Mouse (Mus musculus) frontal cortex, postnatal 25 days (tissue): ENCODE data around the gene Ube2r2.

Experiments
- DNase-seq, 2 experiments: peaks; one replicate each; pipeline ENCODE4 v3.0.0; 2022; ENCODE audit warnings: low spot score in 2 of 2

The Ube2r2 gene

GRCm38 (mm10) chr4:41118706-41119292 is 16.7 kb upstream of the Ube2r2 start:
- peak; percentile 43 to 55 for DNase-seq

DNA sequence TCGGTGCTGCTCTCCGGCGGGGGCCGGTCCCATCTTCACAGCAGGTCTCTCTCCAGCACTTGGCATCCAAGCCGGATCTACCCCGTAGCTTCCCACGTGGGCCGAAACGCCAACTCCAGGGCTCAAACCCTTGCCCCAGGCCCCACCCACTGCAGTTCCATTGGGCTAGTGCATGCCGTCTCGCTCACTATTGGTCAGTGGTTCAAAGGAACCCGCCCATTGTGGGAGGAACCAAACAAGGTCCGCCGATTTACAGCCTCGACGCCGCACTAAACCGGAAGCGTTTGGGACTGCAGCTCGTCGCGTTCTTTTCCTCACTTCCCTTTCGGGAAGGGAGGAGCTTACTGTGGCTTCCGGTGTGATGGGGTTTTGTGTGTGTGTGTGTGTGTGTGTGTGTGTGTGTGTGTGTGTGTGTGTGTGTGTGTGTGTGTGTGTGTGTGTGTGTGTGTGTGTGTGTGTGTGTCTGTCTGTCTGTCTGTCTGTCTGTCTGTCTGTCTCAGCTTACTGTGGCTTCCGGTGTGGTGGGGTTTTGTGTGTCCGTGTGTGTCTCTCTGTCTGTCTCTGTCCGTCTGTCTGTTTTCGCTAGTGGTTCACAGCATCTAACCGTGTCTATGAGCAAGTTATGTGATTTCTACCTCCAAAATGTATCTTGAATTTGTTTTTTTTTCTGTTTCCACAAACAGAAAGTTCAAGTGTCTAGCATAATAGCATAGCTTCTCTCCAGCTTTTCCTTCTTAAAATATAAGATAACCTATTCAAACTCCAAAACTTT is 11.2 kb upstream of the Ube2r2 start, which contains the start of gene Nol6:
Nol6 (minus strand) TSS at position 276 of the 772 bp plus-strand sequence.
- DNase-seq = peak; percentile 94 to 96

DNA sequence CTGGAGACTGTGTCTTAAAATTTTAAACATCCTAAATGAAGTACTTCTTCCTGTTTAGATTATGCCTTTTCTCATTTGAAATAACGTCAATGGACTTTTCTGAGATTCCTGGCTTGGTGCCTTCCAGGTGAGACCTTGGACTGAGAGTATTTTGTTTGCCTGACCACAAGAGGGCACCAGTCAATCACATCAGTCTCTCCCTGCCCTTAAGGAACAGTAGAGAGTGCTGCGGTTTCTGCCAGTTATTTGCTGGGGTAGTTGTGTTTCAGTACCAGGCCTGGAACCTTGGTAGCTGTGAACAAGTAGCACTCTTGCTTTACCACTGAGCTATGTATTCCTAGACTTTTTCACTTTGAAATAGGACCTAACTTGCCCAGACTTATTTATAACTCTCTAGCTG is 6.1 kb upstream of the Ube2r2 start:
- DNase-seq = no peak

- no peak for DNase-seq
Measured at GRCm38 (mm10) chr4:41129836-41130235, 5.7 kb upstream of the Ube2r2 start.

DNA sequence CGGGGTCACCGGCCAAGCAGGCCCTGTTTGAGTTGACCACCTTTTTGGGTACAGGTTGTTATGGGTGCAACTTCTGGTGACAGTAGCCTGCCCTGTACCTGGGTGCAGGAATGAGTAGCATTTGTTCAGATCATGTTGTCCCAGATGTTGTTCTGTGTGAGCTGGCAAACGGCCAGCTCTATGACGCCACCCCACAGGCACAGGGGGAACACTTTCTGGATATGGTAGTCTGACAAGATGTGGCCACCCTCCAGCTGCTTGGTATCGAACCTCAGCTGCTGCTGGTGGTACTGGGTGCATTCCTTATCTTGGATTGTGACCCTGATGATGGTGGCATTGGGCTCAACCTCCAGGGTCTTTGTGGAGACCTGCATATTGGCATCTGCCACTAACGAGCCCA is 3.1 kb upstream of the Ube2r2 start:
- DNase-seq = no peak

GRCm38 (mm10) chr4:41133529-41134291 is 1.8 kb upstream of the Ube2r2 start:
- no peak for DNase-seq

DNA sequence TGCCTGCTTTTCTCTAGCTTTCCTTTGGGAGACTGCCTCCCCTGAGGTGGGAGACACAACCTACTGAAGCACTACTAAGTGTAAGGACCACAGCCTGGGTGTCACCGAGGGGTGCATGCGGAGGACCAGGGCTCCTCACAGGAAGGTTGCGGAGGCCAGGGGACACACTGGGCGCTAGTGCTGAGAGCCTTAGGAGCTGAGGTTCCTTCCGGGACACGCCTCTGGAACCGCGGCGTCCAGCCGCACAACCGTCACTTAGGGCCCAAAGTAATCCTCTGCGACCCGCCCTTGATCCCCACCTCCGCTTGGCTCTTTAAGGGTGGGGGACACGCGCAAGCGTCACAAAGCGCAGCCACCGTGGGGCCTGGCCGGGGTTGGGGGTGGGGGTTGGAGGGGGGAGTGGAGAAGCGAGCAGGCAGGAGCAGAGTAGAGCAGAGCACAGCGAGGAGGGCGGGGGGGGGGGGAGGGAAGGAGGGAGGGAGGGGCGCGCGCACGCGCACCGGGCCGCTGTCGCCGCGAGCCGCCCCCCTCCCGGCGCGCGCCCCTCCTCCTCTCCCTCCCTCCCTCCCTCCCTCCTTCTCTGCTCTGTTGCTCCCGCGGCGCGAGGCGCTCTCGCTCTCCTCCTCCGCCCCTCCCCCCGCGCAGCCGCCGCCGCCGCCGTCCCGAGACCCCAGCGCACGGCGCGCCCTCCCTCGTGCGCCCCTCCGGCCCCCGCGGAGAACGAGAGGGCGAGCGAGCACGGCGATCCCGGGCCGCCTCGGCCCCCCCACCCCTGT is 420 bp upstream of the Ube2r2 start:
- peak; percentile 44 to 56 for DNase-seq

DNA sequence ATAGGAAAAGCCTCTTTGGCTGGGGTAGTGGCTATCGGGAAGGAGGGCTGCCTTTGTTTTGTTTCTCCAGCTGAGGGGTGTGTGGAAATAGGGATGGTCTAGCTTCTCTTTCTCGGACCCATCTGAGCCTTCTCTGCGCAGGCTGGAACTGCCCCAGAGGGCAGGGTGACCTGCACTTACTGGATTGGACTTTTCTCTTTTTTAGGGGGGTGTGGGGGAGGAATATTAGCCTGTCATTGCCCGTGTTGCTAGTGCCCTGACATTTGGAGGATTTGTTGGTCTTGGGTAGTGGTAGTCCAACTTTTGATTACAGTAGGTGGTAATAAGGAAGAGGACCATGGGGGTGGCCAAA is 887 bp downstream of the Ube2r2 start:
- no peak for DNase-seq

- no peak for DNase-seq
Measured at GRCm38 (mm10) chr4:41136811-41137210, 1.3 kb downstream of the Ube2r2 start.

DNA sequence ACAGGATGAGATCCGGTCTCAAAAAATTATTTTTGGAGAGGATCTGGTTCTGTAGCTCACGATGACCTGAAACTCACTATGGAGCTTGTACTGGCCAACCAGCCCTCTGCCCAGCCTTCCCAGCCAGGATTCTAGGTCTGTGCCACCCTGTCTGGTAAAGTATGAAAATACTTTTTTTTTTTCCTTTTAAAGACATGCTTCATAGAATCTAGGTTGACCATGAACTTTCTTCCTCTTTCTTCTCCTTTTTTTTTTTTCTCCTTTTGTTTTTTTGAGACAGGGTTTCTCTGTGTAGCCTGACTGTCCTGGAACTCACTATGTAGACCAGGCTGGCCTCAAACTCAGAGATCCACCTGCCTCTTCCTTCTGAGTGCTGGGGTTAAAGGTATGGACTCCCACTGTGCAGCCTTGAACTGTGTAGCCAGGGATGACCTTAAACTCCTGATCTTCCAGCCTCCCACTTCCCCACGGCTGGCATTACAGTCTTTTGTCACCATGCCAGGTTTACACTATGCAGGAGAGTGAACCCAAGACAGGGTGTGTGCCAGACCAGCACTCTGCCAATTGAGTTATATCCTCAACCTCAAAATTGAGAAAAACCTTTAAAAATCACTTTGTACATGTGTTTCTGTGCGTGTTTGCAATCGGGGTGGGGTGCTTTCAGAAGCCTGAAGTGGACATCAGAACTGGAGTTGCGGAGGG is 4.8 kb downstream of the Ube2r2 start:
- DNase-seq = no peak

DNA sequence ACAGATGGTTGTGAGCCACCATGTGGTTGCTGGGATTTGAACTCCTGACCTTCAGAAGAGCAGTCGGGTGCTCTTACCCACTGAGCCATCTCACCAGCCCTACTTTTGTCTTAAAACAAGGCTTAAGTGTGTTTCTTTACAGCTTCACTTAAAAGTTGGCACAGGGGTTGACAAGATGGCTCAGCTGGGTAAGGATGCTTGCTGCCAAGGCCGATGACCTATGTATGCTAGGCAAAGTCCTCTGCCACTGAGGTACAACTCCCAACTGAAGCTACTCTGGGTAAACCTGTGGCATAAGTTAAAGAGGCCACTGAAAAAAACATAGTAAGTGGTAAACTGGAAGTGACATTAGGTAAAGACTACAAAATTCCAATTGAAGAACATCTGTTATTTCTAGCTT is 7.1 kb downstream of the Ube2r2 start:
- DNase-seq = no peak

DNA sequence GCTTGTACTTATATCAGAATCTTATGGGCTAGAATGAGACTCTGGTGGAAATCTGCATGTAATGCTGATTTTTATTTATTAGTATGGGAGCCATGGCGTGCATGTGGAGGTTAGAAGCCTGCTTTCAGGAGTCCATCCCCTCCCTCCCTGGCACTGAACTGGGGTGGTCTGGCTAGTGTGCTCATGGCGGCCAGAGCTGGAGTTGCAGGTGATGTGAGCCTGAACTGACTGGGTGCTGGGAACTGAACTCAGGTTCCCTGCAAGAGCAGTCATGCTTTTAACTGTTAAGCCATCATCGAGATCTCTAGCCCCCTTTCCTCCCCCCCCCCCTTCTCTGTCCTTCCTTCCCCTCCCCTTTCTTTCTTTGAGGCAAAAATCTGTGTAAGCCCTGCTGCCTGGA is 14.3 kb downstream of the Ube2r2 start:
- DNase-seq = no peak

DNA sequence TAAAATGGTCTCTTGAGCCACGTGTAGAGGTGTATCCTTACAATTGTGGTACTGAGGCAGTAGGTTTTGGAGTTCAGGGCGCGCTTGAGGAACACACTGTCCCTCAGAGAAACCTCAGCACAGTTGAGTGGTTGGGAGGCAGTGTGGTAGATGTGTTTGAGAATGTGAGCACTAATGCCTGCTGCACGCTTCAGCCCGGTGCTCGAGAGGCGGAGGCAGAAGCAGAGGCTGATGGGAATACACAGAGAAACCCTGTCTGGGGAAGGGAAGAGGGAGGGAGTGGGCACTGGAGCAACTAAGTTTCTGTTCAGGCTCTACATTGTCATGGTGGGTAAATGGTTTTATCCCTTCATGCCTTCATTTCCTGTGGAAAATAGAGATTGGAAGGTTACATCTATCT is 15.6 kb downstream of the Ube2r2 start:
- DNase-seq = no peak

GRCm38 (mm10) chr4:41153146-41153545 is 17.6 kb downstream of the Ube2r2 start:
- DNase-seq = no peak

GRCm38 (mm10) chr4:41156961-41157360 is 21.4 kb downstream of the Ube2r2 start:
- no peak for DNase-seq

- DNase-seq = no peak
Measured at GRCm38 (mm10) chr4:41158251-41158650, 22.7 kb downstream of the Ube2r2 start.

- DNase-seq = no peak
Measured at GRCm38 (mm10) chr4:41161232-41161631, 25.7 kb downstream of the Ube2r2 start.

- DNase-seq = no peak
Measured at GRCm38 (mm10) chr4:41164974-41165373, 29.4 kb downstream of the Ube2r2 start.

- DNase-seq = peak; percentile 59 to 69
Measured at GRCm38 (mm10) chr4:41165693-41166475, 30.3 kb downstream of the Ube2r2 start.

GRCm38 (mm10) chr4:41170970-41171369 is 35.4 kb downstream of the Ube2r2 start:
- DNase-seq = no peak

DNA sequence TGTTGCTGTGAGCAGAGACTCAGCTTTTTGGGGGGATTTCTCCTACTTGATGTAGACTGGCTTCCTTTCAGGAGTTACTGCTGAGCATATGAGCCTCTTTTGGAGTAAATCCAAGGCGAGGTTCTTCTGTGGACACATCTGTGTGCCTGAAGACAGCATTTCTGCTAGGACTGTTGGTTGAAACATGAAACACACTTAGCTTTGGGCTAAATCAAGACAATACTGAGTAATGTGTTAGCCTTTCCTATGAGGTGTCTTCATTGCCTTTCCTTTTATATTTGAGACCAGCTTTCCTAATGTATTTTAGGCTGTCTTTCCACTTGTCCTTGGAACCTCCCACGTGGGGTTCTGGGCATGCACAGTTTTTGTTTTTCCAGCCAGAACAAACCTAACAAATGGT is 39.1 kb downstream of the Ube2r2 start:
- no peak for DNase-seq
